Mouse (Mus musculus): Measurements from ENCODE around the gene Samhd1. TPM values are rescaled to one million over a fixed set of nuclear protein-coding genes. Genes with fewer than 3 reads are reported as not detected.

Gene Samhd1
- polyA plus RNA-seq, 1 experiment from 2014 or later, result 37.0 TPM

DNA sequence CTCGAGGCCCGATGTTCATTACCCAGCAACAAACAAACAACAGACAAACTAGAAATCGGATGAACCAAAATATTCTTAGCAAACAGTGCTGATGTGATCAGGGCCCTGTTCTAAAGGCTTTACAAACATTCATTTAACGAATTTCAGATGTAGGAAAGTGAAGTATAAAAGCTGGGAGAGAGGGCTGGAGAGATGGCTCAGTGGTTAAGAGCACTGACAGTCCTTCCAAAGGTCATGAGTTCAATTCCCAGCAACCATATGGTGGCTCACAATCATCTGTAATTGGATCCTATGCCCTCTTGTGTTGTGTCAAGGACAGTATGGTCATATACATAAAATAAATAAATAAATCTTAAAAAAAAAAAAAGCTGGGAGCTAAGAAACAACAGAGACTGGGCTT lies 1.1 kb upstream of the Samhd1 start:
- Histone ChIP-seq H3K4me1 (ENCODE audit: insufficient read depth) (no peaks in the 10 kb centered on the region), H3K36me3 (ENCODE audit: insufficient read depth) (no peaks in the 10 kb centered on the region), H3K9ac (no peak overlapping the region), H3K27ac (ENCODE audit: low read depth) (no peak overlapping the region), H3K4me2 (no peak overlapping the region), H3K4me3 (ENCODE audit: low read depth, low read length) (no peak overlapping the region), H3K27me3 (ENCODE audit: insufficient read depth, low read length) (no peaks in the 10 kb centered on the region), H3K9me3 (ENCODE audit: low read depth, low read length) (no peaks in the 10 kb centered on the region)
- ATAC-seq (ENCODE audit: insufficient read depth) (no peak), DNase-seq (no peak)
- TF ChIP-seq CTCF (IDR thresholded peaks at IDR 0.05; ENCODE audit: low read depth), result no peak
- WGBS, result 85% methylated on average over 4 of the region's 4 CpGs

DNA sequence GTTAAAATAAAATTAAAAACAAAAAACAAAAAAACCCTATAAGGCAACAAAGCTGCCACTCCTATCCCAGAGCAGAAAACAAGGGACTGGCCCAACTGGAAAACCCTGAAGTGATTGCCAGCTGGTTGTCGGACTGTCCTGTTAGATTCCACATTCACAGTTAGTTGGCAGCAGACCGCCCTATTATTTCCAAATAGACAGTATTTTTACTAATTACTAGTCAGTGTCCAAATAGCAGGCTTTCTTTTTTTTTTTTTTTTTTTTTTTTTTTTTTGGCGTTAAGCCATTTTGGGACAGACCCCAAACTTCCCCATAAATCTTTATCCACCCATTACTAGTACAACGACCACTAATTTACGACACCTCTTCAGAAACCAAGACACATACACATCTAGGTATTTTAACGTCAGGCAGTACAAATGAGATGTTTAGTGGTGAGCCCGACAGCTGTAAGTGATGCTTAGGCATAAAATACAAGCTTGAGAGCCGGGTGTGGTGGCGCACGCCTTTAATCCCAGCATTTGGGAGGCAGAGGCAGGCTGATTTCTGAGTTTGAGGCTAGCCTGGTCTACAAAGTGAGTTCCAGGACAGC lies 560 bp upstream of the Samhd1 start:
- Histone ChIP-seq H3K4me3 (ENCODE audit: low read depth, low read length) (peak overlapping the region; percentile 70), H3K9ac (peak overlapping the region; percentile 68), H3K9me3 (ENCODE audit: low read depth, low read length) (no peaks in the 10 kb centered on the region), H3K27ac (ENCODE audit: low read depth) (peak overlapping the region; percentile 66), H3K4me1 (ENCODE audit: insufficient read depth) (no peaks in the 10 kb centered on the region), H3K36me3 (ENCODE audit: insufficient read depth) (no peaks in the 10 kb centered on the region), H3K27me3 (ENCODE audit: insufficient read depth, low read length) (no peaks in the 10 kb centered on the region), H3K4me2 (peak overlapping the region; percentile 83)
- no peak for TF ChIP-seq CTCF (IDR thresholded peaks at IDR 0.05; ENCODE audit: low read depth)
- DNase-seq, result peak; percentile 53
- no peak for ATAC-seq (ENCODE audit: insufficient read depth)
- WGBS, result 80% methylated on average over 10 of the region's 10 CpGs

DNA sequence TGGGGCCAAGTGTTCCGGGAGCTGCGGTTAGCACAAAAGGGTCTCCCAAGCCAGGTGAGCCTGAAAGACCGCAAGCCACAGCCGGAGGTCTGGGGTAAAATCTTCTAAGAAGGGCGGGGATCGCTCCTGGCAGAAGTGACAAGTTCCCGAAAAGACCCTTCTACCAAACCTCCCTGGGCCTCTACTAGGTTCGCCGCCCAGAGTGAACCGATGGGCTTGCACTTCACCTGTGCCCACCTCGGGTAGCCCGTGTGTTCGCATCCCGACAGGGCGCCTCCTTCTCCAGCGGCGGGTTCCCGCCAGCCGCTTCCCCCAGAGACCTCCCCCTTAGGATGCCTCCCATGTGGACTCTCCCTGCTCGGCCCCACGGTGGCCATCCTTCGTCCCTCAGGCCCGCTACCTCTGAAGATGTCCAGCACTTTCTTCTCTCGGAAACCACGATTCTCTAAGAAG lies 560 bp downstream of the Samhd1 start:
- no peak for TF ChIP-seq CTCF (IDR thresholded peaks at IDR 0.05; ENCODE audit: low read depth)
- peak; percentile 42 for DNase-seq
- Histone ChIP-seq H3K27ac (ENCODE audit: low read depth) (peak overlapping the region; percentile 66), H3K4me2 (peak overlapping the region; percentile 83), H3K4me3 (ENCODE audit: low read depth, low read length) (peak overlapping the region; percentile 70), H3K27me3 (ENCODE audit: insufficient read depth, low read length) (no peaks in the 10 kb centered on the region), H3K9ac (peak overlapping the region; percentile 68), H3K9me3 (ENCODE audit: low read depth, low read length) (no peaks in the 10 kb centered on the region), H3K4me1 (ENCODE audit: insufficient read depth) (no peaks in the 10 kb centered on the region), H3K36me3 (ENCODE audit: insufficient read depth) (0 out of 2 replicates have a peak, but pooled peaks cover 1% of the 10 kb centered on the region)
- WGBS, result under 1% methylated on average over 25 of the region's 25 CpGs
- peak; percentile 77 for ATAC-seq (ENCODE audit: insufficient read depth)

DNA sequence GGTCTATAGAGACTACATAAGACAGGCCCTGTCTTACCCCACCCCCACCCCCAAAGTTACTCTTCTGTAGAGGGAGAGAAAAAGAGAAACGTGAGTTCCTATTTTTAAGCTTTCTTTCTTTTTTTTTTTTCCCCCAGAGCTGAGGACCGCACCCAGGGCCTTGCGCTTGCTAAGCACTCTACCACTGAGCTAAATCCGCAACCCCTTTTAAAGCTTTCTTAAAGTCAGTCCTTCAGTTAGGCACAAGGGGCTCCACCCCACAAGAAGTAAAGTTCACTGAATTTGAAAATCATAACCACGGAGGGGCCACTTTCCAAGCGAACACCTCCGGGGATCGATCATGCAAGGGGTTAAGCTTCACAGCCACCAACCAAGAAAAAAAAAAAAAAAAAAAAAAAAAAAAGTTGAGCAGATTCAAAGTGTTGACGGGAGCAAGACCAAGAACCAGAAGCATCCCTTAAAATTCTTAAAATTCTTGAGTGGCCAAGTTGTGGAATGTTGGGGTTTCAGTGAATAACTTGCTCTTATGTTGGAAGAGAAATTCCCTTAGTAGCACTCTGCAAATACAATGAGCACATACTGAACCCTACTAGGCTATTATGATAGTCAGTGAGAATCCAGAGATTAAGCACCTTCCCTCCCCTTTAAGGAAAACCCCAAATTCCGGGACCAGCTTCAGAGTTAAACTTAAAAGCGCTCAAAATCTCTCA lies 1.1 kb downstream of the Samhd1 start:
- H3K4me3 ChIP-seq (ENCODE audit: low read depth, low read length), result peak overlapping the region; percentile 70
- no peak for TF ChIP-seq CTCF (IDR thresholded peaks at IDR 0.05; ENCODE audit: low read depth)
- peak overlapping the region; percentile 83 for H3K4me2 ChIP-seq
- WGBS, result 17% methylated on average over 11 of the region's 11 CpGs
- peak overlapping the region; percentile 66 for H3K27ac ChIP-seq (ENCODE audit: low read depth)
- H3K9me3 ChIP-seq (ENCODE audit: low read depth, low read length), result no peaks in the 10 kb centered on the region
- peak; percentile 49 for DNase-seq
- no peak for ATAC-seq (ENCODE audit: insufficient read depth)
- no peaks in the 10 kb centered on the region for H3K27me3 ChIP-seq (ENCODE audit: insufficient read depth, low read length)
- H3K4me1 ChIP-seq (ENCODE audit: insufficient read depth), result no peaks in the 10 kb centered on the region
- H3K9ac ChIP-seq, result peak overlapping the region; percentile 68
- peaks cover 6% of the 10 kb centered on the region; the same call in 1 of the 2 replicates for H3K36me3 ChIP-seq (ENCODE audit: insufficient read depth)

DNA sequence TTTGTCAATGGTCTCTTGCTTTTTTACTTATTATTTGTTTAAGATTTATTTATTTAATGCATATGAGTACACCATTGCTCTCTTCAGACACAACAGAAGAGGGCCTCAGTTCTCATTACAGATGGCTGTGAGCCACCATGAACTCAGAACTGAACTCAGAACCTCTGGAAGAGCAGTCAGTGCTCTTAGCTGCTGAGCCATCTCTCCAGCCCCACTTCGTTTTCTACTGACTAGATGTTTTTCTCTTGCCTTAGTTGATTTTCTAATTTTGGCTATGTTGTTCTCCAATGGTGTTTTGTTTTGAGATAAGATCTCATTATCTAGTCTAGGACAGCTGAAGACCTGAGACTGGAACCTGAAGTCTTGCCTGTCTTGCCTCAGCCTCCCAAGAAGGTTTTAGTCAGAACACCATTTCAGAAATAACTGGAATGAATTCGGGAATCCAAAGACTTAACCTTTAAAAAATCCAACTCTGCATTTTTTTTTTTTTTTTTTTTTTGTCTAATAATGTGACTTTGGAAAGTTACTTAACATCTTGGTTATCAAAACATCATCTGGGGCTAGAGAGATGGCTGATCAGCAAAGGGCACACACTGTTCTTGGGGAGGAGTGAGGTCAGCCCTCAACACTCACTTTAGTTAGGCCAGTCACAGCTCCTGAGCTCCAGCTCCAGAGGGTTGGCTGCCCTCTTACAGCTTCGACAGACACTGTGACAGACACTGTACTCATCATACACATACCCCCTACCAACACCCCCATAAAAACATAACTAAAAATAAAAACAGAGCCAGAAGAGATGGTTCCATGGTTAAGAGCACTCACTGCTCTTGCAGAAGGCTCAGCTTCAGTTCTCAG lies 2.2 kb downstream of the Samhd1 start:
- TF ChIP-seq CTCF (IDR thresholded peaks at IDR 0.05; ENCODE audit: low read depth), result no peak
- DNase-seq, result no peak
- WGBS, result 67% methylated on average over 3 of the region's 3 CpGs

DNA sequence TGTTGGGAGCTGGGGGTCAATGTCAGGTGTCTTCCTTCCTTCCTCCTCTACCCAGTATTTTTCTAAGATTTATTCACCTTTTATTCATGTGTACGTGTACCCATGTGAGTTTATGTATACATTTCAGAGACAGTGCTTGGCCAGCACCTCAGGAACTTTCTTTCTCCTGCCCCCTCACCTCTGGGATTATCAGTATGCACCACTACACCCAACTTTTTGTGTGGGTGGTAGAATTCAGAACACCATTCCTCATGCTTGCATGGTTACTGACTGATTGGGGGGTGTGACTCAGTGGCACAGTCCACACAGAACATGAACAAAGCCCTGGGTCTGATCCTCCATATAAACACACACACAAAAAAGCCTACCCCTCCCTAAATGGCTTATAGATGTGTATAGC lies 3.0 kb downstream of the Samhd1 start:
- no peak for DNase-seq
- no peak overlapping the region for H3K4me3 ChIP-seq (ENCODE audit: low read depth, low read length)

More for the DNA sequence above, 2.2 kb downstream of the Samhd1 start:
- Histone ChIP-seq H3K4me2 (peak overlapping the region; percentile 83; the same call in 1 of the 2 replicates), H3K4me3 (ENCODE audit: low read depth, low read length) (no peak overlapping the region), H3K9ac (no peak overlapping the region), H3K9me3 (ENCODE audit: low read depth, low read length) (no peaks in the 10 kb centered on the region), H3K36me3 (ENCODE audit: insufficient read depth) (peaks cover 9% of the 10 kb centered on the region; the same call in 1 of the 2 replicates), H3K4me1 (ENCODE audit: insufficient read depth) (no peaks in the 10 kb centered on the region), H3K27ac (ENCODE audit: low read depth) (no peak overlapping the region), H3K27me3 (ENCODE audit: insufficient read depth, low read length) (no peaks in the 10 kb centered on the region)
- no peak for ATAC-seq (ENCODE audit: insufficient read depth)

More for the DNA sequence above, 3.0 kb downstream of the Samhd1 start:
- WGBS, result 75% methylated on average over 1 of the region's 1 CpGs
- no peak overlapping the region for H3K9ac ChIP-seq
- H3K4me2 ChIP-seq, result no peak overlapping the region
- TF ChIP-seq CTCF (IDR thresholded peaks at IDR 0.05; ENCODE audit: low read depth), result no peak
- H3K27ac ChIP-seq (ENCODE audit: low read depth), result no peak overlapping the region
- no peaks in the 10 kb centered on the region for H3K4me1 ChIP-seq (ENCODE audit: insufficient read depth)
- peaks cover 14% of the 10 kb centered on the region for H3K36me3 ChIP-seq (ENCODE audit: insufficient read depth)
- H3K9me3 ChIP-seq (ENCODE audit: low read depth, low read length), result no peaks in the 10 kb centered on the region
- no peak for ATAC-seq (ENCODE audit: insufficient read depth)
- H3K27me3 ChIP-seq (ENCODE audit: insufficient read depth, low read length), result no peaks in the 10 kb centered on the region

Data from lung, embryonic 14.5 days (tissue).